In the genomic region with DNA sequence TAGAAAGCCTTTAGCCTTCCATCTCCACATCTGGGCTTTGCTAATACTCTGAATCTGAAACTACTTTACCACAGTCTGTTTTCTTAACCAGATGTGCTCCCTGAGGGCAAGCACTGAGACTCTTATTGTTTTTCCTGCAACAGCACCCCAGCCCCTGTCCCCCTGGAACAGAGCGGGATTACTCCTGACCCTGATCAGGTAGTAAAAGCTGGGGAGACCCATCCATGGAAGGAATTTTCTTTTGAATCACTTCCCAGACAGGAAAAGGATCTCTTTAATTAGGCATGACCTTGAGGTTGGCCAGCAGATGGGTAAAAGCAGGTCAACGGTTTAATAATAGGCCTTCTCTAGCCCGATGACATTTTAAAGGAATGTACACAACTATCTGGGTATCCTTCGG, we compare ENCODE assay signal across 14 mouse cellular contexts.
DNase-seq lines count a peak whose midpoint lies in the region; ATAC-seq lines count a peak whose summit lies in the region.
"Had no signal": no experiment of that assay in that cellular context is flagged by ENCODE, and none has a peak within 500 bp of the region (broad histone marks: within the 10 kb centered on the region; RNA-seq: fewer than 3 reads in every experiment).

No protein-coding gene starts in this region.

- peak; percentile 13 for DNase-seq in gastrocnemius, adult 18-20 months (ENCODE audit: low spot score)
- DNase-seq in gastrocnemius, postnatal 14 days, result no peak
- DNase-seq in heart, adult 8-10 months (ENCODE audit: low spot score), result peak; percentile 35
- DNase-seq in heart, postnatal 14 days, result no peak
- peak; percentile 19 for DNase-seq in limb, embryonic 11.5 days (ENCODE audit: low spot score)
- DNase-seq in limb, embryonic 10.5 days (ENCODE audit: low spot score), result no peak
- DNase-seq: cerebellum, postnatal 10 days; gastrocnemius, postnatal 36 days; kidney, adult 2 months had no signal

- no peak overlapping the region for H3K4me2 ChIP-seq in limb, embryonic 11.5 days (ENCODE audit: low read depth, severe bottlenecking)
- H3K4me2 ChIP-seq: embryonic facial prominence, embryonic 12.5 days; forebrain, embryonic 15.5 days; hindbrain, embryonic 15.5 days; kidney, embryonic 15.5 days had no signal

- H3K4me1 ChIP-seq in limb, embryonic 11.5 days (ENCODE audit: control insufficient read depth, insufficient read depth, low read length), result no peaks in the 10 kb centered on the region
- no peaks in the 10 kb centered on the region for H3K4me1 ChIP-seq in limb, embryonic 10.5 days
- H3K4me1 ChIP-seq: forebrain, embryonic 15.5 days; hindbrain, embryonic 15.5 days; kidney, embryonic 15.5 days had no signal

- no peak overlapping the region for H3K27ac ChIP-seq in limb, embryonic 11.5 days (replicated peaks; ENCODE audit: low read depth, low read length)
- no peak overlapping the region for H3K27ac ChIP-seq in limb, embryonic 10.5 days
- H3K27ac ChIP-seq: embryonic facial prominence, embryonic 12.5 days; forebrain, embryonic 15.5 days; hindbrain, embryonic 15.5 days; kidney, embryonic 15.5 days had no signal

- WGBS in limb, embryonic 11.5 days, result 74% methylated on average over 4 of the region's 4 CpGs
- 70% methylated on average over 4 of the region's 4 CpGs for WGBS in limb, embryonic 10.5 days

- intact Hi-C loops in gastrocnemius, postnatal 14 days (cut with DNase I; ENCODE audit: low total_unique reads), result no loop called here
- intact Hi-C loops in heart, postnatal 14 days (cut with DNase I), result no loop called here

- no peak overlapping the region for H3K9ac ChIP-seq in limb, embryonic 11.5 days (ENCODE audit: low read length)
- H3K9ac ChIP-seq: embryonic facial prominence, embryonic 12.5 days; forebrain, embryonic 15.5 days; hindbrain, embryonic 15.5 days; kidney, embryonic 15.5 days had no signal

- H3K4me3 ChIP-seq in limb, embryonic 11.5 days (ENCODE audit: low read depth, low read length), result no peak overlapping the region
- no peak overlapping the region for H3K4me3 ChIP-seq in limb, embryonic 10.5 days
- H3K4me3 ChIP-seq: embryonic facial prominence, embryonic 12.5 days; forebrain, embryonic 15.5 days; hindbrain, embryonic 15.5 days; kidney, embryonic 15.5 days had no signal

- no peak for ATAC-seq in limb, embryonic 11.5 days (ENCODE audit: insufficient number of reproducible peaks, low FRiP score, low TSS enrichment, low read depth)
- ATAC-seq: forebrain, embryonic 15.5 days; intestine, embryonic 16.5 days had no signal

- H3K36me3 ChIP-seq in limb, embryonic 11.5 days (ENCODE audit: control insufficient read depth, insufficient read depth, low read length), result no peaks in the 10 kb centered on the region
- H3K36me3 ChIP-seq in limb, embryonic 10.5 days, result no peaks in the 10 kb centered on the region
- H3K36me3 ChIP-seq: embryonic facial prominence, embryonic 12.5 days; forebrain, embryonic 15.5 days; hindbrain, embryonic 15.5 days; kidney, embryonic 15.5 days had no signal

- H3K9me3 ChIP-seq in limb, embryonic 11.5 days (ENCODE audit: control insufficient read depth, low read length), result no peaks in the 10 kb centered on the region
- no peaks in the 10 kb centered on the region for H3K9me3 ChIP-seq in limb, embryonic 10.5 days (replicated peaks)
- H3K9me3 ChIP-seq: embryonic facial prominence, embryonic 12.5 days; forebrain, embryonic 15.5 days; hindbrain, embryonic 15.5 days; kidney, embryonic 15.5 days had no signal

- no peaks in the 10 kb centered on the region for H3K27me3 ChIP-seq in limb, embryonic 11.5 days (ENCODE audit: control insufficient read depth, insufficient read depth, low read length)
- no peaks in the 10 kb centered on the region for H3K27me3 ChIP-seq in limb, embryonic 10.5 days (ENCODE audit: low read depth, poor library complexity, severe bottlenecking)
- H3K27me3 ChIP-seq: embryonic facial prominence, embryonic 12.5 days; forebrain, embryonic 15.5 days; hindbrain, embryonic 15.5 days; kidney, embryonic 15.5 days had no signal

Comparison
In these comparisons a context has a peak if more than half of its experiments do, and no peak if none do; other contexts are left out.
1. DNase-seq: peak in gastrocnemius, adult 18-20 months (single experiment), heart, adult 8-10 months (single experiment) and limb, embryonic 11.5 days (single experiment); none in gastrocnemius, postnatal 14 days (single experiment), heart, postnatal 14 days (0 of 2) and limb, embryonic 10.5 days (single experiment).